Mouse (Mus musculus): Measurements from ENCODE around the gene Dmpk. TPM values are rescaled to one million over a fixed set of nuclear protein-coding genes. Genes with fewer than 3 reads are reported as not detected.

Dmpk gene
- total and polyA plus RNA-seq, 3 experiments: 130 to 836 (median 142) TPM

Small RNA genes within 50 kb of the gene (microRNA-seq; reads per million reads assigned to microRNA genes)
- gene Mir3100: 0.83 to 2.2 reads per million in 2 experiments

Other genes starting within 250 kb of the Dmpk start
- 1 to 10 TPM; 7.0 to 7.5 TPM for gene Mill2, start 243.9 kb upstream of the Dmpk start, total RNA-seq (2021)
- 4.6 and 4.9 TPM in 2 replicates for gene Mill2, start 243.9 kb upstream of the Dmpk start, polyA plus RNA-seq (2012; rRNA removed)
- 1 to 10 TPM; 1.2 TPM for gene Pglyrp1, start 212.5 kb upstream of the Dmpk start, total RNA-seq (2021)
- 3.6 and 5.2 TPM in 2 replicates for gene Pglyrp1, start 212.5 kb upstream of the Dmpk start, polyA plus RNA-seq (2012; rRNA removed)
- gene Ccdc61, start 173.4 kb upstream of the Dmpk start, total RNA-seq (2021): 10 to 100 TPM in 1 of 2 experiments, 1 to 10 TPM in 1; 10.0 to 10.1 TPM
- 28.5 and 30.2 TPM in 2 replicates for gene Ccdc61, start 173.4 kb upstream of the Dmpk start, polyA plus RNA-seq (2012; rRNA removed)
- 1 to 10 TPM; 3.5 to 4.6 TPM for gene Nova2, start 158.0 kb upstream of the Dmpk start, total RNA-seq (2021)
- 1.7 and 1.9 TPM in 2 replicates for gene Nova2, start 158.0 kb upstream of the Dmpk start, polyA plus RNA-seq (2012; rRNA removed)
- gene Nanos2, start 96.4 kb upstream of the Dmpk start, total RNA-seq (2021): not detected
- not detected in 2 replicates for gene Nanos2, start 96.4 kb upstream of the Dmpk start, polyA plus RNA-seq (2012; rRNA removed)
- gene Mypop, start 92.6 kb upstream of the Dmpk start, total RNA-seq (2021): 10 to 100 TPM in 1 of 2 experiments, 1 to 10 TPM in 1; 8.9 to 16.8 TPM
- 36.5 and 39.8 TPM in 2 replicates for gene Mypop, start 92.6 kb upstream of the Dmpk start, polyA plus RNA-seq (2012; rRNA removed)
- gene Irf2bp1, start 79.8 kb upstream of the Dmpk start, total RNA-seq (2021): 10 to 100 TPM; 36.8 to 44.3 TPM
- 74.8 and 78.3 TPM in 2 replicates for gene Irf2bp1, start 79.8 kb upstream of the Dmpk start, polyA plus RNA-seq (2012; rRNA removed)
- gene Foxa3, start 60.3 kb upstream of the Dmpk start, total RNA-seq (2021): not detected
- 0.08 and 0.24 TPM in 2 replicates for gene Foxa3, start 60.3 kb upstream of the Dmpk start, polyA plus RNA-seq (2012; rRNA removed)
- 100 to 1,000 TPM in 1 of 2 experiments, 10 to 100 TPM in 1; 94.4 to 103 TPM for gene Sympk, start 59.5 kb upstream of the Dmpk start, total RNA-seq (2021)
- gene Sympk, start 59.5 kb upstream of the Dmpk start, polyA plus RNA-seq (2012; rRNA removed): 123 and 159 TPM in 2 replicates
- gene Rsph6a, start 29.2 kb upstream of the Dmpk start, total RNA-seq (2021): not detected
- gene Rsph6a, start 29.2 kb upstream of the Dmpk start, polyA plus RNA-seq (2012; rRNA removed): not detected in 2 replicates
- gene Dmwd, start 7.6 kb upstream of the Dmpk start, total RNA-seq (2021): 10 to 100 TPM; 44.2 to 58.5 TPM
- 144 and 152 TPM in 2 replicates for gene Dmwd, start 7.6 kb upstream of the Dmpk start, polyA plus RNA-seq (2012; rRNA removed)
- 10 to 100 TPM; 12.6 to 16.1 TPM for gene Six5, start 10.7 kb downstream of the Dmpk start, total RNA-seq (2021)
- gene Six5, start 10.7 kb downstream of the Dmpk start, polyA plus RNA-seq (2012; rRNA removed): 77.3 and 86.0 TPM in 2 replicates
- not detected for gene Gm4969, start 34.5 kb downstream of the Dmpk start, total RNA-seq (2021)
- gene Gm4969, start 34.5 kb downstream of the Dmpk start, polyA plus RNA-seq (2012; rRNA removed): 0.04 TPM in 1 of 2 replicates, not detected in the other
- gene Fbxo46, start 36.0 kb downstream of the Dmpk start, total RNA-seq (2021): 10 to 100 TPM; 11.9 to 12.8 TPM
- gene Fbxo46, start 36.0 kb downstream of the Dmpk start, polyA plus RNA-seq (2012; rRNA removed): 12.8 and 13.5 TPM in 2 replicates
- gene Qpctl, start 65.4 kb downstream of the Dmpk start, total RNA-seq (2021): 10 to 100 TPM; 14.0 to 21.2 TPM
- gene Qpctl, start 65.4 kb downstream of the Dmpk start, polyA plus RNA-seq (2012; rRNA removed): 24.6 and 26.3 TPM in 2 replicates
- 10 to 100 TPM; 78.3 to 93.6 TPM for gene Snrpd2, start 65.9 kb downstream of the Dmpk start, total RNA-seq (2021)
- 5.3 and 7.9 TPM in 2 replicates for gene Snrpd2, start 65.9 kb downstream of the Dmpk start, polyA plus RNA-seq (2012; rRNA removed)
- under 1 TPM; 0.41 to 0.58 TPM for gene Gipr, start 82.3 kb downstream of the Dmpk start, total RNA-seq (2021)
- 1.6 and 2.6 TPM in 2 replicates for gene Gipr, start 82.3 kb downstream of the Dmpk start, polyA plus RNA-seq (2012; rRNA removed)
- 10 to 100 TPM; 34.7 to 69.4 TPM for gene Eml2, start 92.6 kb downstream of the Dmpk start, total RNA-seq (2021)
- 58.2 and 59.7 TPM in 2 replicates for gene Eml2, start 92.6 kb downstream of the Dmpk start, polyA plus RNA-seq (2012; rRNA removed)
- gene Gpr4, start 128.7 kb downstream of the Dmpk start, total RNA-seq (2021): 10 to 100 TPM in 1 of 2 experiments, 1 to 10 TPM in 1; 6.4 to 11.8 TPM
- gene Gpr4, start 128.7 kb downstream of the Dmpk start, polyA plus RNA-seq (2012; rRNA removed): 20.4 and 23.8 TPM in 2 replicates
- 10 to 100 TPM; 31.2 to 43.5 TPM for gene Opa3, start 144.5 kb downstream of the Dmpk start, total RNA-seq (2021)
- 30.2 and 32.3 TPM in 2 replicates for gene Opa3, start 144.5 kb downstream of the Dmpk start, polyA plus RNA-seq (2012; rRNA removed)
- 10 to 100 TPM; 45.8 to 55.8 TPM for gene Vasp, start 188.0 kb downstream of the Dmpk start, total RNA-seq (2021)
- gene Vasp, start 188.0 kb downstream of the Dmpk start, polyA plus RNA-seq (2012; rRNA removed): 136 and 143 TPM in 2 replicates
- gene Ppm1n, start 196.2 kb downstream of the Dmpk start, total RNA-seq (2021): not detected
- 0.09 and 0.68 TPM in 2 replicates for gene Ppm1n, start 196.2 kb downstream of the Dmpk start, polyA plus RNA-seq (2012; rRNA removed)
- gene Rtn2, start 198.8 kb downstream of the Dmpk start, total RNA-seq (2021): 1 to 10 TPM; 4.2 to 7.4 TPM
- 14.6 and 19.4 TPM in 2 replicates for gene Rtn2, start 198.8 kb downstream of the Dmpk start, polyA plus RNA-seq (2012; rRNA removed)
- 10 to 100 TPM in 1 of 2 experiments, 1 to 10 TPM in 1; 5.8 to 34.5 TPM for gene Fosb, start 226.2 kb downstream of the Dmpk start, total RNA-seq (2021)
- gene Fosb, start 226.2 kb downstream of the Dmpk start, polyA plus RNA-seq (2012; rRNA removed): 2.6 and 3.2 TPM in 2 replicates

Data from adrenal gland, adult 2 months (tissue).